Mouse (Mus musculus) telencephalon, adult 2 months (tissue): Measurements from ENCODE around the gene E2f6.

Experiments used
- DNase-seq: peaks from one replicate; pipeline ENCODE4 v3.0.0-alpha.2; 2011; ENCODE audit warnings: low read depth, low spot score

Gene E2f6

DNA sequence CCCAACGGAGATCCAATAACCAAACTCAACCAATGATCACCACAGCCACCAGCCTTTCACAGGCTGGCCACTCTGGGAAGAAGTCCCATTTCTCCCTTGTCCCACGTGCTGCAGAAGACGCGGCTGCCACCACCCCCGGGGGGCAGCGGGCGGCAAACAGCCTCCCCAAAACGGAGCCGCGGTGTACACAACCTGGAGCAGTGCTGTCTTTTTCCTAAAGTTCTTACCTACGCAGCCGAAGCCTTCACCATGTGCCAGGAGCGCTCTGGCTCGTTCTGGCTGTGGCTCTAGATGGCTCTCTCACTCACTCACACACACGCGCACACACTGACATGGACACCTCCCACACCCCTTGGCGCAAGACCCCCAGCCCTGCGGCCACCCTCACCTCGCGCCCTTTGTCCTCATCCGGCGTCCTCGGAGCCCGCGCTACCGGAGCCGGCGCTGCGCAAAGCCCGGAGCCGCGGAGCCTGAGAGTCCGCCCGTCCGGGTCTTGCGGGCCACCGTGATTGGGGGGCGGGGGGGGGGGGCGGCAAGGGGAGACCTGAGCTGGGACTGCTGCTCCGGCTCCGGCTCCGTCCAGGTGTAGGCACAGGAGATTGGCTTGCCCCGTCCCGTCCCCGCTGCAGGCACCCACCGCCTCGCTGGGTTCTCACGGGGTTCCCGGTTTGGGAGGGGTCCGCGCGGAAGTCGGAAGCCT, 10.4 kb upstream of the E2f6 start, which contains the start of gene Greb1:
Gene Greb1 (minus strand): TSS at position 628 of the 700 bp plus-strand sequence.
- no peak for DNase-seq

- no peak for DNase-seq
Observed at GRCm38 (mm10) chr12:16800959-16801315, 9.8 kb upstream of the E2f6 start.

DNA sequence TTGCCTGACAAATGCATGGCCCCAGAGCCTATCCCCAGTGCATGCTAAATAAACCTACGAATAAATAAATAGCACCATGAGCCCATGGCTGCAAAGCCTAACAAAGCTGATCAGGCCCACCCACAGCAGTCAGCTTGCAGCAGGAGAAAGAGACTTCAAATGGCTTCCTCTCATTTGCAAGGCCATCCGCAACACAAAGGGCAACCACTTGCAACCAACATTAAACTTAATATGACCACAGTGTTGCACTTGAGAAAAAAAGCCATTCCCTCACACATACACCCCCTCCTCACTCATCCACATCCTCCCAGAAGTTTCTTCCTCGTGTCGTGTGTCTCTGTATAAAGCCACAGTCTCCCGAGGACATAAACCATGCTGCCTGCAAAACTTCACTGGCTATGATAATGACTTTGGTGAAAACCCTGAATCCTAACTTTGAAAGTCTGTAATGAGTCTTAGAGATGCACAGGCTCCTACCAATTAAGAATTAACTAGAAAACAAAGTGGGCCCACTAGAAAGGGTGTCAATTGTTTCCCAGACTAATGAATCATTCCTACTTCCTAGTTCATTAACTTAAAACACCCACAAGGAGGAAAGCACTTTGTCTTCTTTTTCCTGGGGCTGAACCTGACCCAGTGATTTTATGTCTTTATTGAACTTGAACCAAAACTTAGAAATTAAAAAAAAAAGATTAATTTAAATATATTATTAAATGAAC, 7.4 kb upstream of the E2f6 start:
- no peak for DNase-seq

DNA sequence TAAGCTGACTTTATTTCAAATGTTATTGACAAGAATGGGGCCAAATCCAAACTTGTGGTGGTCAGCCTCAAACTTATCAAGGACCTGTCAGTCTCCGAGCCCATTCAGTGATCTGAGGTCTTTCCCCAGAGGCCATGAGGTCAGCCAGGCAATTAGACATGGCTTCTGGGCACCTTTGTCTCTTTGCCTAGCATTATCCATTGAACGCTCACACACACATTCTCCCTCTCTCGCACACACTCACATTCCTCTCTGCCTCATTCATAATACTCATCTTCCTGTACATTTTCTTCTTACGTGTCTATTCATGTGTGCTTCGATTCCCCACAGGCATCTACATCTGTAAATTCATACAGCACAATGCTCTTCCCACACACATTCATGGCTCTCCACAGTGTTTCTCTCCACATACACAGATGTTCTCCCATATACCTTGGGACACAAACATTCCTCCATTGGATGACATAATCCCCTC, 6.8 kb upstream of the E2f6 start:
- DNase-seq, result no peak

DNA sequence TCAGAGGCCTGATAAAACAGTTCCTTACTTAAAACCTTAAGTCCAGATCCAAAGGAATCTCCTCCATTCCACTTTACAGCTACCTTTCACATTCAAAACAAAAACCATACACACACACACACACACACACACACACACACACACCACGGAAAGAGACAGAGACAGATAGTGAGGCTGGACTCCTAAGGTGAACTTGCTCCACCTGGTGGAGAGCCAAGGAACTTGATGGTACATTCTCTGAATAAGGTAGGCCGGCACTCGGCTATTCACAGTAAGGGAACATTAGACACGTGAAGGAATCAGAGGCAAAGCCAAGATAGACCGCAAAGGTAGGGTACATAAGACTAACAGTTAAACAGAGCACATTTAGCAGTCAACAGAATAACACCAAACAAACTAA, 5.3 kb upstream of the E2f6 start:
- peak; percentile 62 for DNase-seq

- DNase-seq, result no peak
Observed at GRCm38 (mm10) chr12:16808045-16808444, 2.7 kb upstream of the E2f6 start.

DNA sequence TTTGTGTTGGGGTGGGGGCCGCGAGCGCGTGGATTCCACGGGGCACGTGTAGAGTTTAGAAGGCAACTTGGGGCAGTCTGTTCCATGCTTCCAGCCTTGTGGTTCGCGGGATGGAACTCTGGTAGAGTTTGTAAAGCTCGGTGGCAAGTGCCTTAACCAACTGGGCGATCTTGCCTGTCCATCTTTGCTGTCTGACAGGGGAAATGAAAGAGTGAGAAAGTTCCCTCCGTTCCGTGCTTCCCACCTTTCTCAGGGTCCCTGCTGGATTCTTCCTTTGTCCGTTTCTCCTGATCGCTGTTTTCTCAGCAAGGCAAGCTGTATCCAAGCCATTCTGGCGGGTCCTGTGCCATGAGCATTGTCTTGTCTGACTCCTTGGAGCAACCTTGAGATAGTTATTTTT, 714 bp downstream of the E2f6 start:
- no peak for DNase-seq

- no peak for DNase-seq
Observed at GRCm38 (mm10) chr12:16817147-16817546, 6.4 kb downstream of the E2f6 start.

GRCm38 (mm10) chr12:16818513-16818912, 7.8 kb downstream of the E2f6 start:
- DNase-seq, result no peak

- DNase-seq, result no peak
Observed at GRCm38 (mm10) chr12:16820761-16821160, 10.0 kb downstream of the E2f6 start.

DNA sequence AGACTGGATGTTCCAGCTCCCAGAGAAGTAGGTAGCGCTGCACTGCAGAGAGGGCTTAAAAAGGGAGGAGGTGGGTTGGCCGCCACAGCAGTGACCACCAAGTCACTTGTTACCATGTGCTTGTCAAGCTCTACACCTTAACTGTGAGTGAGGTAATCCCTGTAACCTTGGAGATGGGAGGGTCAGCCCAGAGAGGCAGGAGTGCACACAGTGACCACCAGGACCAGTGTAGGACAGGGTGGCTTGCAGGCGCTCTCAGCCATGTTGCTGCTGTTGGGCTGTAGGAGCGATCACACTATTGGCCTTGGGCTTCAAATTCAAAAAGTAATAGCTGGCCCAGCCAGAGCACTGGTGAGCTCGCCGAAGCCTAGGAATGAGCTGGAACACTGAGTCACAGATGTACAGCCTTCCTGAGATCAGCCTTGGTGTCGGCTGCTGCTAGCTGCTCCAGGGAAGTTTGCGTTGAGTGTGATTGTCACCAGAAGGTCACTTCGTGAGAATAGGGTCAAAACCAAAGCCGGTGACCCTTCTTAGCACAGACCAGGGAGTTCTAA, 11.5 kb downstream of the E2f6 start:
- no peak for DNase-seq

- DNase-seq, result no peak
Observed at GRCm38 (mm10) chr12:16823701-16824100, 12.9 kb downstream of the E2f6 start.

GRCm38 (mm10) chr12:16828505-16828904, 17.7 kb downstream of the E2f6 start:
- no peak for DNase-seq

GRCm38 (mm10) chr12:16829785-16830184, 19.0 kb downstream of the E2f6 start:
- DNase-seq, result no peak

DNA sequence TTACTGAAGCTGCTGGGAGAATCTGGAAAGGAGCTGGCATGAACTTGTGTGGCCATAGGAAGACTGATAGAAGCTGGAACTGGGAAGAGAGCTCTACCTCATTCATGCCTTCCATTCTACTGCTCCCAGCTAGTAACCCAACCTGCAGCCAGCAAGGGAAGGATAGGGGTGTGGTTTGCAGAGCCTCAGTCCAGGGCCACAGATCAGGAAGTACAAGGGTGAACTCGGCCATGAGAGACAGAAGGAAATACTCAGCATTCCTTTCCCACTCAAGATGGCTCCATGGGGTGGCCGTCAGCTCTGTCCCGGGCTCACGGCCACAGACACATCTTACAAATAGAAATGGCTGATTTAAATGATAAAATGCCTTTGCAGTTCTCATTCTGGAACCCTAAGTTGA, 20.3 kb downstream of the E2f6 start:
- DNase-seq, result no peak

DNA sequence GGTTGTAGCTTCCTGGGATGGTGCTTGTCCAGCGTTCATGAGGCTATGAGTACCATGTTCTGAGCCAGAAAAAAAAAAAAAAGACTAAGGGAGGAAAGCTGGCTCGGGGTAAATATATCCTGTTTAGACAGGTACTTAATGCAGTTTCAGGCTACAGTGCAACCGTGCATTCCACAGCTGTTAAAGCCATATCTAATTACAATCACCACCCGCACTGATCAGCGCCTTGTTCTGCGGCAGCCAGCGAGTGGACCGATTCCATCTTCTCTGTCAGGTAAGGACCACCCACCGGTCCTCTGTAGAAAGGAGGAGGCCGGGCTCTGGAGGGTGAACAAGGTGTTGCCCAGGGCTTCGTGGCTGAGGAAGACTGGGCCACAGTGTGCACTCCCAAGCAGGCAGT, 23.9 kb downstream of the E2f6 start:
- DNase-seq, result no peak

- DNase-seq, result peak; percentile 94
Observed at GRCm38 (mm10) chr12:16836188-16836587, 25.4 kb downstream of the E2f6 start.

GRCm38 (mm10) chr12:16837766-16838165, 27.0 kb downstream of the E2f6 start:
- DNase-seq, result no peak

DNA sequence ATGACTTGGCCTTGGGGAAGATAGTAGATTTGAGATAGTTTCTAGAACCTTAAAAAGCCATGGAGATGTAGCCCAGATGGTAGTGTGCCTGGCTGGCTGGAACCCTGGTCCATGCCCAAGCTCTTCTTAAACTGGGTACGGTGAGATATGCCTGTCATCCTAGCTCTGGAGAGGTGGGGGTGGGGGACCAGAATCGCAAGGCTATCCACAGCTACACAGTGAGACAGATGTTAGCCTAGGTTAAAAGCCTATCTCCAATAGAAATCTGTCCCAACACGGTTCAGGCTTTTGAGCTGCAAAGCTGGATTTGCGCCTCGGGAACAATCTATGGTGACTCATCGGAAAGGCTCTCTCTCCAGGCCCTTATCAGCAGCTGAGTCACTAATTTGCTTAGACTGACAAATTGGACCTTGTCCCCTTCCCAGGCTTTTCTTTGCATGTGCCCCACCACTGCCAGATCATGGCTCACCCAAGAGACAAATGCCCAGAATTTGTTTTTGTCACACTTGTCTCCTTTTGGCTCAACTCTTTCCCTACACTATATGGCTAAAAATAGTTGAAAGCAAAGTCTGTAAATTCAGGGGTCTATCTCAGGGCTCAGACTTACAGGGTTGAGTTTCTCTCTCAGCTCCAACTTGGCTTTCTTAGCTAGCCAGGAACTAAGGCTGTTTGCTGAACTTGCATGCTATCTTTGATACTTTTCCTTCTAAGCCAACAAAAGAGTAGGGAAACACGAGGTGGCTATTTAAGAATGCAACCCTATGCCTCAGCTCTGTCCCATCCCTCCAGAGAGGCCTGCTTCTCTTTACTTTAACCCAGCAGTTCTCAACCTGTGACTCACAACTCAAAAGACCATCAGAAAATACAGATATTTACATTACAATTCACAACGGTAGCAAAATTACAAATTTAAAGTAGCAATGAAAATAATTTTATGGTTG, 30.3 kb downstream of the E2f6 start:
- DNase-seq, result no peak

- peak; percentile 59 for DNase-seq
Observed at GRCm38 (mm10) chr12:16844623-16845592, 34.1 kb downstream of the E2f6 start.
